Mouse (Mus musculus): ENCODE measurements around the gene Acer3. TPM values are rescaled to one million over a fixed set of nuclear protein-coding genes. Genes with fewer than 3 reads are reported as not detected.

Gene Acer3
- total and polyA plus RNA-seq, 2 experiments from 2014 or later: 12.1 to 14.1 TPM

- DNase-seq (no peak), ATAC-seq (no peak)
- Histone ChIP-seq H3K4me2 (ENCODE audit: low read depth) (0 out of 2 replicates have a peak overlapping the region, but pooled peaks have one; percentile 91), H3K27me3 (ENCODE audit: insufficient read depth, low read length) (no peaks in the 10 kb centered on the region), H3K4me1 (ENCODE audit: insufficient read depth) (peaks cover 11% of the 10 kb centered on the region), H3K4me3 (ENCODE audit: low read depth, low read length) (no peak overlapping the region), H3K27ac (ENCODE audit: low read depth, low read length) (no peak overlapping the region), H3K36me3 (ENCODE audit: insufficient read depth) (0 out of 2 replicates have a peak, but pooled peaks cover under 1% of the 10 kb centered on the region), H3K9me3 (ENCODE audit: low read length) (no peaks in the 10 kb centered on the region), H3K9ac (no peak overlapping the region)
- no peak for TF ChIP-seq CTCF (IDR thresholded peaks at IDR 0.05; ENCODE audit: low read depth)
- 61% methylated on average over 1 of the region's 1 CpGs for WGBS
Observed at GRCm38 (mm10) chr7:98358016-98358415, 37.0 kb upstream of the Acer3 start.

DNA sequence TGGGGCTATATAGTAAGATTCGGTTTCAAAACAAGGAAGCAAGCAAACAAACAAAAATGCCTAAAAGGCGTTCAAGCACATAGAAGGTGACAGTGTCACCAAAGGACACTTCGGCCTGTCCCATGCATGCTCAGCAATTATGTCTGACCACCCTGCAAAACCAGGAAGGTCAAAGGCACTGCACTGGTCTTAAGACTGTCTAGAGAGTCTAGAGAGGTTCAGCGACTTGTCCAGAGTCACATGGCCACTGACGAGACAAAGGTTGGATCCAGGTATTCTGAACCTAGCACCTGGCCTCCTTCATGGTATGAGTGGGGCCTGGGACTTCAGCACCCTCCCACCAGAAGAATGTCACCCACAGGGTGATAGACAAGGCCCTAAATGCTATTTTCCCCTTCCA lies 36.3 kb upstream of the Acer3 start:
- ATAC-seq (no peak), DNase-seq (no peak)
- peaks cover 11% of the 10 kb centered on the region for H3K4me1 ChIP-seq (ENCODE audit: insufficient read depth)
- peaks cover 7% of the 10 kb centered on the region for H3K36me3 ChIP-seq (ENCODE audit: insufficient read depth)
- WGBS: 84% methylated on average over 5 of the region's 5 CpGs
- no peak for TF ChIP-seq CTCF (IDR thresholded peaks at IDR 0.05; ENCODE audit: low read depth)
- H3K4me2 ChIP-seq (ENCODE audit: low read depth): no peak overlapping the region
- H3K9ac ChIP-seq: no peak overlapping the region
- H3K9me3 ChIP-seq (ENCODE audit: low read length): no peaks in the 10 kb centered on the region
- H3K27ac ChIP-seq (ENCODE audit: low read depth, low read length): no peak overlapping the region
- no peaks in the 10 kb centered on the region for H3K27me3 ChIP-seq (ENCODE audit: insufficient read depth, low read length)
- H3K4me3 ChIP-seq (ENCODE audit: low read depth, low read length): no peak overlapping the region

GRCm38 (mm10) chr7:98354921-98355310 lies 33.9 kb upstream of the Acer3 start:
- WGBS: 37% methylated on average over 4 of the region's 4 CpGs
- DNase-seq: no peak
- Histone ChIP-seq H3K4me1 (ENCODE audit: insufficient read depth) (peaks cover 11% of the 10 kb centered on the region), H3K27me3 (ENCODE audit: insufficient read depth, low read length) (no peaks in the 10 kb centered on the region), H3K9me3 (ENCODE audit: low read length) (no peaks in the 10 kb centered on the region), H3K9ac (no peak overlapping the region), H3K36me3 (ENCODE audit: insufficient read depth) (peaks cover 26% of the 10 kb centered on the region), H3K4me3 (ENCODE audit: low read depth, low read length) (no peak overlapping the region), H3K27ac (ENCODE audit: low read depth, low read length) (0 out of 2 replicates have a peak overlapping the region, but pooled peaks have one; percentile 0), H3K4me2 (ENCODE audit: low read depth) (no peak overlapping the region)
- no peak for TF ChIP-seq CTCF (IDR thresholded peaks at IDR 0.05; ENCODE audit: low read depth)
- no peak for ATAC-seq

- Histone ChIP-seq H3K27ac (ENCODE audit: low read depth, low read length) (no peak overlapping the region), H3K9me3 (ENCODE audit: low read length) (no peaks in the 10 kb centered on the region), H3K27me3 (ENCODE audit: insufficient read depth, low read length) (no peaks in the 10 kb centered on the region), H3K9ac (no peak overlapping the region), H3K4me1 (ENCODE audit: insufficient read depth) (peaks cover 11% of the 10 kb centered on the region), H3K4me3 (ENCODE audit: low read depth, low read length) (no peak overlapping the region), H3K4me2 (ENCODE audit: low read depth) (no peak overlapping the region), H3K36me3 (ENCODE audit: insufficient read depth) (peaks cover 32% of the 10 kb centered on the region)
- DNase-seq: no peak
- WGBS: 27% methylated on average over 12 of the region's 12 CpGs
- no peak for TF ChIP-seq CTCF (IDR thresholded peaks at IDR 0.05; ENCODE audit: low read depth)
- ATAC-seq: no peak
Observed at GRCm38 (mm10) chr7:98354160-98354920, 33.3 kb upstream of the Acer3 start.

GRCm38 (mm10) chr7:98353616-98354015 lies 32.6 kb upstream of the Acer3 start:
- no peak overlapping the region for H3K9ac ChIP-seq
- DNase-seq (no peak), ATAC-seq (no peak)
- H3K27ac ChIP-seq (ENCODE audit: low read depth, low read length): no peak overlapping the region
- 79% methylated on average over 5 of the region's 5 CpGs for WGBS
- H3K27me3 ChIP-seq (ENCODE audit: insufficient read depth, low read length): no peaks in the 10 kb centered on the region
- H3K36me3 ChIP-seq (ENCODE audit: insufficient read depth): peaks cover 34% of the 10 kb centered on the region
- H3K9me3 ChIP-seq (ENCODE audit: low read length): no peaks in the 10 kb centered on the region
- H3K4me3 ChIP-seq (ENCODE audit: low read depth, low read length): no peak overlapping the region
- peaks cover 4% of the 10 kb centered on the region for H3K4me1 ChIP-seq (ENCODE audit: insufficient read depth)
- TF ChIP-seq CTCF (IDR thresholded peaks at IDR 0.05; ENCODE audit: low read depth): no peak
- H3K4me2 ChIP-seq (ENCODE audit: low read depth): no peak overlapping the region

DNA sequence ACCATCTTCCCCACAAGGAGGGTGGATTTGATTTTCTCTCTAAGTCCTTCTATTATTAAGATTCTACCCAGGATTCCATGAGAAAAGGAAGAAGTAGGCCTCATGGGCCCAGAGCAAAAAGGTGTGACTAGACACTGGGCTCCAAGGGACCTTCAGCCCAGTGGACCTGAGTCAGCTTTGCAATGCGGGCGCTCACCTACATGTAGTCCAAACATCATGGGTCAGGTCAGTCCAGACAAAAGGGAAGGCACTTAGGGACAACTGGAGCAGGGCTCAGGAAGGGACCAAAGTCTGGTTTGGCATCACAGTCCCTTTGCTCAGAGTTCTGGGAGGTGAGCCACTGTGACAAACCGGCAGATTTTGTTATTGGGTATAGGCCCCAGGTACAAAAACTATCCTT lies 30.5 kb upstream of the Acer3 start:
- H3K9ac ChIP-seq: no peak overlapping the region
- ATAC-seq (no peak), DNase-seq (no peak)
- H3K27me3 ChIP-seq (ENCODE audit: insufficient read depth, low read length): no peaks in the 10 kb centered on the region
- H3K27ac ChIP-seq (ENCODE audit: low read depth, low read length): no peak overlapping the region
- WGBS: 95% methylated on average over 3 of the region's 3 CpGs
- H3K9me3 ChIP-seq (ENCODE audit: low read length): no peaks in the 10 kb centered on the region
- no peak for TF ChIP-seq CTCF (IDR thresholded peaks at IDR 0.05; ENCODE audit: low read depth)
- no peak overlapping the region for H3K4me3 ChIP-seq (ENCODE audit: low read depth, low read length)
- H3K4me1 ChIP-seq (ENCODE audit: insufficient read depth): peaks cover 4% of the 10 kb centered on the region
- no peak overlapping the region for H3K4me2 ChIP-seq (ENCODE audit: low read depth)
- peaks cover 34% of the 10 kb centered on the region for H3K36me3 ChIP-seq (ENCODE audit: insufficient read depth)

GRCm38 (mm10) chr7:98349821-98350220 lies 28.8 kb upstream of the Acer3 start:
- whole genome bisulfite sequencing: 91% methylated on average over 6 of the region's 6 CpGs
- DNase-seq (no peak), ATAC-seq (no peak)
- Histone ChIP-seq H3K4me2 (ENCODE audit: low read depth) (no peak overlapping the region), H3K27ac (ENCODE audit: low read depth, low read length) (no peak overlapping the region), H3K9me3 (ENCODE audit: low read length) (no peaks in the 10 kb centered on the region), H3K9ac (no peak overlapping the region), H3K4me3 (ENCODE audit: low read depth, low read length) (no peak overlapping the region), H3K27me3 (ENCODE audit: insufficient read depth, low read length) (no peaks in the 10 kb centered on the region), H3K36me3 (ENCODE audit: insufficient read depth) (peaks cover 34% of the 10 kb centered on the region), H3K4me1 (ENCODE audit: insufficient read depth) (peaks cover 4% of the 10 kb centered on the region; the same call in 1 of the 2 replicates)
- no peak for TF ChIP-seq CTCF (IDR thresholded peaks at IDR 0.05; ENCODE audit: low read depth)

Measured in forebrain, postnatal 0 days (tissue).